Comparison of ENCODE assay signal across 8 mouse cellular contexts in the genomic region with DNA sequence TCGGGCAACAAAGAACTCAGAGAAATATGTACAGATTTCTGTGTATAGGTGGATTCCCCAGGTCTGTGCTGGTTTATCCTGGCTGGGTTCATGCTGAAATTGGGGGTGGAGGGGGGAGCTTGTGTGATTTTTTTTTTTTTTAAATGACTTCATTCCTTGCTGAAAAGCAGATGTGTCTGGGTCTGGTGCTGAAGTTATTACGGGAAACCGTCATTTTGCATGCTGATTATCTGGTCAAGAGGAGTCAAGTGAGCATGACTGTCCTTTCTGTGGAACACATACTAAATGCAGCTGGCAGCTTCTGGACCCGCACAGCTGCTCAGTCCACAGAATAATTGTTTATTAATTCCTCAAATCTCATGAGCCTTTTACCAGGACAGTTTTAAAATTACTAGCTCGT.
A peak's percentile ranks its signal among the peaks of the same experiment; 100 is the strongest.
DNase-seq lines count a peak whose midpoint lies in the region; ATAC-seq lines count a peak whose summit lies in the region.

No protein-coding gene starts in this region.

- no peaks in the 10 kb centered on the region for H3K9me3 ChIP-seq in heart, embryonic 15.5 days (replicated peaks)
- H3K9me3 ChIP-seq in hindbrain, embryonic 11.5 days (ENCODE audit: control insufficient read depth, low read length), result no peaks in the 10 kb centered on the region
- H3K9me3 ChIP-seq in midbrain, embryonic 13.5 days, result no peaks in the 10 kb centered on the region

- no peak for DNase-seq in heart, postnatal 36 days
- peak; percentile 31 for DNase-seq in hindbrain, embryonic 11.5 days (ENCODE audit: low spot score)
- DNase-seq in cerebellum, postnatal 36 days, result no peak

- no peaks in the 10 kb centered on the region for H3K27me3 ChIP-seq in heart, embryonic 15.5 days
- no peaks in the 10 kb centered on the region for H3K27me3 ChIP-seq in hindbrain, embryonic 11.5 days (ENCODE audit: control insufficient read depth, insufficient read depth, low read length)
- peaks cover 5% of the 10 kb centered on the region; the same call in 1 of the 2 replicates for H3K27me3 ChIP-seq in midbrain, embryonic 13.5 days

- 26% methylated on average over 5 of the region's 5 CpGs for WGBS in heart, embryonic 15.5 days
- WGBS in hindbrain, embryonic 11.5 days, result 40% methylated on average over 5 of the region's 5 CpGs
- 20% methylated on average over 5 of the region's 5 CpGs for WGBS in midbrain, embryonic 13.5 days

- intact Hi-C loops in heart, postnatal 36 days (cut with DNase I), result no loop called here

- no peak overlapping the region for H3K27ac ChIP-seq in heart, embryonic 15.5 days
- H3K27ac ChIP-seq in brown adipose tissue, adult 24 weeks (replicated peaks; ENCODE audit: low read depth, low read length), result no peak overlapping the region
- peak overlapping the region; percentile 88 for H3K27ac ChIP-seq in hindbrain, embryonic 11.5 days (ENCODE audit: low read depth, low read length)
- H3K27ac ChIP-seq in midbrain, embryonic 13.5 days, result peak overlapping the region; percentile 92

- H3K4me1 ChIP-seq in heart, embryonic 15.5 days (replicated peaks), result peaks cover 11% of the 10 kb centered on the region; the same call in 1 of the 2 replicates
- no peaks in the 10 kb centered on the region for H3K4me1 ChIP-seq in brown adipose tissue, adult 24 weeks (ENCODE audit: control insufficient read depth, insufficient read depth, insufficient read length, low read length)
- H3K4me1 ChIP-seq in hindbrain, embryonic 11.5 days (replicated peaks; ENCODE audit: control insufficient read depth, insufficient read depth, low read length), result peaks cover 5% of the 10 kb centered on the region
- H3K4me1 ChIP-seq in midbrain, embryonic 13.5 days (replicated peaks), result peaks cover 64% of the 10 kb centered on the region

- H3K4me2 ChIP-seq in heart, embryonic 15.5 days, result peak overlapping the region; percentile 70
- H3K4me2 ChIP-seq in hindbrain, embryonic 11.5 days (replicated peaks; ENCODE audit: low read depth, low read length), result peak overlapping the region; percentile 12; the same call in 1 of the 2 replicates
- H3K4me2 ChIP-seq in midbrain, embryonic 13.5 days (replicated peaks), result peak overlapping the region; percentile 59

- H3K4me3 ChIP-seq in heart, embryonic 15.5 days, result peak overlapping the region; percentile 48
- H3K4me3 ChIP-seq in brown adipose tissue, adult 24 weeks (ENCODE audit: insufficient read depth, low read depth, low read length), result peak overlapping the region; percentile 41
- 0 out of 2 replicates have a peak overlapping the region, but pooled peaks have one; percentile 2 for H3K4me3 ChIP-seq in hindbrain, embryonic 11.5 days (ENCODE audit: low read depth, low read length)
- peak overlapping the region; percentile 42 for H3K4me3 ChIP-seq in midbrain, embryonic 13.5 days (replicated peaks)

- 0 out of 2 replicates have a peak overlapping the region, but pooled peaks have one; percentile 35 for H3K9ac ChIP-seq in heart, embryonic 15.5 days
- no peak overlapping the region for H3K9ac ChIP-seq in hindbrain, embryonic 11.5 days (ENCODE audit: low read depth, low read length)
- H3K9ac ChIP-seq in midbrain, embryonic 13.5 days (replicated peaks), result peak overlapping the region; percentile 67

- no peak for ATAC-seq in heart, embryonic 15.5 days (replicated peaks; ENCODE audit: insufficient number of reproducible peaks, insufficient read depth, low FRiP score, low read depth)
- ATAC-seq in hindbrain, embryonic 11.5 days (ENCODE audit: low FRiP score), result no peak
- no peak for ATAC-seq in midbrain, embryonic 13.5 days
- ATAC-seq in granulocyte monocyte progenitor cell, adult 5-6 weeks (replicated peaks; ENCODE audit: poor library complexity, severe bottlenecking), result no peak
- ATAC-seq in megakaryocyte, adult 5-6 weeks (ENCODE audit: poor library complexity, severe bottlenecking), result no peak

- no peaks in the 10 kb centered on the region for H3K36me3 ChIP-seq in heart, embryonic 15.5 days
- no peaks in the 10 kb centered on the region for H3K36me3 ChIP-seq in hindbrain, embryonic 11.5 days (ENCODE audit: control insufficient read depth, insufficient read depth, low read length)
- no peaks in the 10 kb centered on the region for H3K36me3 ChIP-seq in midbrain, embryonic 13.5 days

Comparison
In these comparisons a context has a peak if more than half of its experiments do, and no peak if none do; other contexts are left out.
1. H3K27ac ChIP-seq: peak in hindbrain, embryonic 11.5 days (single experiment) and midbrain, embryonic 13.5 days (single experiment); none in heart, embryonic 15.5 days (single experiment) and brown adipose tissue, adult 24 weeks (single experiment).
2. H3K4me2 ChIP-seq: peak in every context shown above with its lines; median percentile 70 in heart, embryonic 15.5 days; 59 in midbrain, embryonic 13.5 days; 12 in hindbrain, embryonic 11.5 days.
3. Peak in every context shown above with its lines, with median percentiles within 50 percentile points of each other: H3K4me3 ChIP-seq.